Mouse (Mus musculus) kidney, postnatal 0 days (tissue): Measurements from ENCODE around the gene Slc35d2. TPM values are rescaled to one million over a fixed set of nuclear protein-coding genes. Genes with fewer than 3 reads are reported as not detected.
A peak's percentile ranks its signal among the peaks of the same experiment; 100 is the strongest.

Source experiments
- ATAC-seq: fragments of 200-750 bp; cut with Nextera tagmentation; replicated peaks from 2 replicates; pipeline ENCODE4 v1.8.0; 2017; ENCODE audit warnings: low read depth, moderate number of reproducible peaks, moderate TSS enrichment, moderate library complexity; ENCODE audit not compliant: low FRiP score
- DNase-seq: peaks from one replicate; pipeline ENCODE4 v3.0.0-alpha.2; 2016; ENCODE audit warnings: low spot score
- H3K27ac ChIP-seq: fragments of 300-500 bp; sonication (generic); 2 replicates; pipeline ENCODE4 v1.5.1; 2014; ENCODE audit warnings: mild to moderate bottlenecking
- H3K27me3 ChIP-seq: fragments of 300-500 bp; sonication (generic); 2 replicates; pipeline ENCODE4 v1.6.1; 2014; ENCODE audit warnings: low read length, mixed read lengths; ENCODE audit not compliant: insufficient read depth
- H3K36me3 ChIP-seq: fragments of 300-500 bp; sonication (generic); 2 replicates; pipeline ENCODE4 v1.6.1; 2014; ENCODE audit warnings: low read length, mixed read lengths; ENCODE audit not compliant: insufficient read depth
- H3K4me1 ChIP-seq: fragments of 300-500 bp; sonication (generic); replicated peaks from 2 replicates; pipeline ENCODE4 v1.6.1; 2014; ENCODE audit warnings: antibody characterized with exemption, low read length, mixed read lengths; ENCODE audit not compliant: insufficient read depth
- H3K4me2 ChIP-seq: fragments of 300-500 bp; sonication (generic); 2 replicates; pipeline ENCODE4 v1.6.1; 2014; ENCODE audit warnings: mild to moderate bottlenecking, low read length, moderate library complexity, mixed read lengths
- H3K4me3 ChIP-seq: fragments of 300-500 bp; sonication (generic); replicated peaks from 2 replicates; pipeline ENCODE4 v1.5.1; 2014; ENCODE audit warnings: low read depth, low read length
- H3K9ac ChIP-seq: fragments of 300-500 bp; sonication (generic); 2 replicates; pipeline ENCODE4 v1.6.1; 2014; ENCODE audit warnings: low read depth, low read length
- H3K9me3 ChIP-seq: fragments of 300-500 bp; sonication (generic); replicated peaks from 2 replicates; pipeline ENCODE4 v1.6.1; 2016; ENCODE audit warnings: low read length, inconsistent platforms, mixed read lengths
- CTCF ChIP-seq: IDR thresholded peaks from 2 replicates; pipeline ENCODE4 v1.5.1; 2016; ENCODE audit warnings: antibody characterized with exemption, low read depth, mild to moderate bottlenecking, moderate library complexity
- WGBS: fragments of 180-500 bp; shearing (Covaris S2); extraction: QIAGEN DNeasy Blood & Tissue Kit; methylation state at CpG from one replicate; pipeline ENCODE4 v1.1.7; 2014; 5-methylcytosine and 5-hydroxymethylcytosine counted together
- polyA plus RNA-seq: library from polyadenylated mRNA; unstranded; fragments of >200 nt; fragmentation: Nextera tagmentation; extraction: Ambion mirVana; gene quantifications from 2 replicates; pipeline ENCODE4 v1.2.1, GENCODE M21; 2015

Slc35d2 gene
- polyA plus RNA-seq, 1 experiment from 2014 or later = 8.5 TPM

DNA sequence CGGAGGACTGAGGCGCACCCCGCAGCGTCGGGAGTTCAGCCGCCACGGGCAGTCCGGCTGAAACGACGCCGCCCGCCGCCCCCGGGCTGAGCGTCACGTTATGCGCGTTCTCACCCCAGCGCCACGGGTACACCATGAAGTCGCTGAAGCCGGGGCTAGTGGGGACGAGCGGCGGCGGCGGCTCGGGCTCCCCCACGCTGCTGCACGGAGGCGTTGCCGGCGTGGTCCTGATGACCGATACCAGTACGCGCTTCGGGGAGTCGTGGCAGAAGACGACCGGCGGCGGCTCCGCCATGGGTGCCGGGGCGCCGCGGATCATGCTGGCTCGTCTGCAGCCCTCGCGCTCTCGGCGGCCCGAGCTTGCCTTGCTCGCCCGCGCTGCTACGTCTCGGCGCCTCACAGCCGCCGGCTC lies 23.5 kb upstream of the Slc35d2 start:
- Histone ChIP-seq H3K36me3 (no peaks in the 10 kb centered on the region), H3K4me3 (peak overlapping the region; percentile 84), H3K27ac (peak overlapping the region; percentile 91), H3K27me3 (no peaks in the 10 kb centered on the region), H3K4me1 (peaks cover 4% of the 10 kb centered on the region; the same call in 1 of the 2 replicates), H3K9me3 (no peaks in the 10 kb centered on the region), H3K4me2 (peak overlapping the region; percentile 92), H3K9ac (peak overlapping the region; percentile 77)
- peak; percentile 17 for ATAC-seq
- DNase-seq = peak; percentile 22
- 0% methylated on average over 61 of the region's 61 CpGs for WGBS
- TF ChIP-seq CTCF = no peak

DNA sequence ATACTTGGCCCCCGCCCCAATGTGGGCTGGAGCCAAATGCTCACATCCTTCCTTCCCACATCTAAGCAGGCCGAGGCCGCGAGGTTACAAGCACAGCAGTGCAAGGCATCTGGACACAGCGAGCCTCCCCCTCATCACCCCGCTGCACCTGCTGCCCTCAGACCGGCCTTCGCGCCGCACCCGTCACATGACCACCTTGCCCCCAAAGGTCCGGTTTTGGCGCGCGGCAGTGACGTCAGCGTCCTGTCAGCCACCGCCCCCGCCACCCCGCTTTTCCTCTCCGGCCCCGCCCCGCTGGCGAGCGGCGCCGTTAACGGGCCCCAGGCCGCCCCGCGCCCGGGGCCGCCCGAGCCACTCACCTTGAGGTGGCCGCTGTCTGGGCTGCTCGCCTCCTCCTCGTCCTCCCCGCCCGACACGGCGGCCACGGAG lies 23.1 kb upstream of the Slc35d2 start:
- TF ChIP-seq CTCF = no peak
- Histone ChIP-seq H3K36me3 (no peaks in the 10 kb centered on the region), H3K4me3 (peak overlapping the region; percentile 84), H3K4me2 (peak overlapping the region; percentile 92), H3K9me3 (no peaks in the 10 kb centered on the region), H3K27ac (peak overlapping the region; percentile 91), H3K9ac (peak overlapping the region; percentile 77), H3K27me3 (no peaks in the 10 kb centered on the region), H3K4me1 (peaks cover 4% of the 10 kb centered on the region; the same call in 1 of the 2 replicates)
- ATAC-seq = peak; percentile 44
- peak; percentile 89 for DNase-seq
- 1% methylated on average over 42 of the region's 42 CpGs for WGBS

DNA sequence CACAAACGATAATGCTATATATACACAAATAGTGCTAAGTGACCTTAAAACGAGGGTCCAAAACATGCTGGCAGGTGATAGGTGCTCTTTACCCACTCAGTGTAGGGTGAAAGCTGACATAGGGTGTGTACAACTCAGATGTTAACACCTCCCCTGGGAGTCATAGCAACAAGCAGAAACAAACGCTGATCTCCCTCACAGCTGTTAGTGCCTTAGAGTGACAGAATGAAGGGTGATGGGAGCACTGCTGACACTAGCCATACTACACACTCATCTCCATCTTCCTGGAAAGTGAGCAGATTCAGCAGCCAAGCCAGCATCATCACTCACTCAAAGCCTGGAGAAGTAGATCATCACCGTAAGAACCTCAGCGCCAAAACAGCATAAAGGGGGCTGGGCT lies 21.0 kb upstream of the Slc35d2 start:
- H3K27ac ChIP-seq = no peak overlapping the region
- peaks cover 4% of the 10 kb centered on the region; the same call in 1 of the 2 replicates for H3K4me1 ChIP-seq
- no peak overlapping the region for H3K4me3 ChIP-seq
- no peaks in the 10 kb centered on the region for H3K9me3 ChIP-seq
- no peak for DNase-seq
- 58% methylated on average over 5 of the region's 5 CpGs for WGBS
- no peak overlapping the region for H3K9ac ChIP-seq
- no peak for ATAC-seq
- no peaks in the 10 kb centered on the region for H3K27me3 ChIP-seq
- no peak overlapping the region for H3K4me2 ChIP-seq
- no peak for TF ChIP-seq CTCF
- H3K36me3 ChIP-seq = no peaks in the 10 kb centered on the region

DNA sequence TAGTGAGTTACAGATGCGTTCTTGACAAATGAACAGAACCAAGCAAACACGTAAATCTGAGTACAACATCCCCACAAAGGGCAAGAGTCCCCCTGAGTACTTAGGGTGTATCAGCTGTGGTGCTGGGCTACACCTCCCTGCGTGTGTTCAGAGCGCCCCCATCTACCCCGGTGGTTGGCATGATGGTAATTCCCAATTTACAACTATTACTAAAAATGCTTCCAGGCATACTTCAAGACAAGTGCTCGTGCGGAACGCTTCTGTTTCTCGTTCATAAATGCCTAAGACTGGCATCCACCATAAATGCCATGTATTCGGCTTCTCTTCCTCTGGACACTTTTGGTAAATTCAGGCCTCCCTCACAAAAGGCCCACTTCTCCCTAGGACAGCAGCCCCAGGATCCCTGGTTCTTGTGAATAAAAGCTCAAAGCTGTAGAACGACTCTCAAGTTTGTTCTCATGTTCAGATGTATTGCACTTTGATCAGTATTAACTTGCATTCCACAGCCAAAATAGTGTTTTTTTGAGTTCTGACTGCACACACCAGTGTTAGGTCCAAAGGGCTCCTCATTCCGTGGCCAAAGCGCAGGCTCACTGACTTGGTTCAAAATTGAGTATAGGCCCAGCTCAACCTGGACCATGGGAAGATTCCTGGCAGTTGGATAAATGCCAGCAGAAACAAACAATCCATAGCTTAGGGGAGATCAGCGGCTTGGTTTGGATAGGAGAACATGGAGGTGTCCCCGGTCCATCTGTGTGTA lies 628 bp upstream of the Slc35d2 start:
- TF ChIP-seq CTCF = peak; percentile 56
- 28% methylated on average over 15 of the region's 15 CpGs for WGBS
- Histone ChIP-seq H3K27me3 (no peaks in the 10 kb centered on the region), H3K4me3 (peak overlapping the region; percentile 56), H3K27ac (peak overlapping the region; percentile 84), H3K9ac (peak overlapping the region; percentile 67), H3K9me3 (no peaks in the 10 kb centered on the region), H3K4me1 (no peaks in the 10 kb centered on the region), H3K4me2 (peak overlapping the region; percentile 71), H3K36me3 (0 out of 2 replicates have a peak, but pooled peaks cover 9% of the 10 kb centered on the region)
- peak; percentile 64 for DNase-seq
- peak; percentile 55; the same call in 1 of the 2 replicates for ATAC-seq

DNA sequence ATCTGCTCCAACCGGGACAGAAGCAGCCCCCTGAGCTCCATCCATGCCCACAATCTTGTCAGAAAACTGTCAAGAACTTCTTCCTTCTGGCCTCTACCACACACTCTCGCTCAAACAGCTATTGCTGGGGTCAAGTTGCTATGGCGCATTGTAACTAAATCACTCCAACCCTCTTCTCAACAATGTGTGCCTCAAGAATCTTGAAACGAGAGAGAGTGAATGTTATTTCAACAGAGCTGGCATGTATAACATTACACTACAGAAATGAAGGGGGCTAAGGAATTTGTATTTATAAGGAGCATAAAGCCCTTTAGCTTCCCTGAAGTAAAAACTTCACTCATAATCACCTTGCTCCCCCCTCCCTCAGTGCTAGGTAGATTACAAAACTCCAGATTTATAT lies 2.9 kb downstream of the Slc35d2 start:
- no peak overlapping the region for H3K4me2 ChIP-seq
- H3K27me3 ChIP-seq = no peaks in the 10 kb centered on the region
- H3K36me3 ChIP-seq = no peaks in the 10 kb centered on the region
- 42% methylated on average over 4 of the region's 4 CpGs for WGBS
- H3K9me3 ChIP-seq = no peaks in the 10 kb centered on the region
- H3K4me1 ChIP-seq = no peaks in the 10 kb centered on the region
- no peak overlapping the region for H3K9ac ChIP-seq
- no peak for TF ChIP-seq CTCF
- no peak overlapping the region; the same call in 1 of the 2 replicates for H3K27ac ChIP-seq
- DNase-seq (peak; percentile 60), ATAC-seq (no peak)
- no peak overlapping the region for H3K4me3 ChIP-seq

DNA sequence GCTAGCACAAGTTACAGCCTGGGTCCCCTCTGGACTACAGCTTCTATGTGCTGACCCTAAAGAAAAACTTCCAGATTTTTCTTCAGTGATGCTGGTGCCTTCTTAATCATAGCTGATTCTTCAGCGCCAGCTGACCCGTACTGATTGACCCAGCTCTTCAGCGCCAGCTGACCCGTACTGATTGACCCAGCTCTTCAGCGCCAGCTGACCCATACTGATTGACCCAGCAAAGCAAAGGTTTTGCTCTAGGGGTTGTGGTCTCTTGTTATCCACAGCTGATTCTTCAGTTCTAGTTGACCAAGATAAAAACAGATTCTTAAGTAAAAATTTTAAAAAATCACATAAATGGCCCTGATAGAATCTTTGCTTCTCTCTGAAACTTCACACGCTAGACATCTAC lies 4.3 kb downstream of the Slc35d2 start:
- Histone ChIP-seq H3K27me3 (no peaks in the 10 kb centered on the region), H3K4me1 (no peaks in the 10 kb centered on the region), H3K4me2 (no peak overlapping the region), H3K27ac (no peak overlapping the region), H3K9ac (no peak overlapping the region), H3K4me3 (no peak overlapping the region), H3K9me3 (no peaks in the 10 kb centered on the region), H3K36me3 (no peaks in the 10 kb centered on the region)
- no peak for TF ChIP-seq CTCF
- ATAC-seq = no peak
- 87% methylated on average over 6 of the region's 6 CpGs for WGBS
- DNase-seq = no peak
